Mouse (Mus musculus) urinary bladder, postnatal 36 days (tissue): ENCODE measurements at regions not wholly inside any gene's neighbourhood (a gene's known extent, or its start where the extent isn't known, plus 50 kb on each side); places are given as distances from the start of the nearest gene placed in this dataset.
A peak's percentile ranks its signal among the peaks of the same experiment; 100 is the strongest.

Source experiments
- DNase-seq, 2 experiments: peaks; one replicate each; pipeline ENCODE4 v3.0.0; 2022; ENCODE audit warnings: low spot score in 2 of 2, mixed read lengths in 1 of 2

- DNase-seq, result no peak
Observed at GRCm38 (mm10) chr1:119124063-119124462, 70.6 kb upstream of the Gli2 start.

DNA sequence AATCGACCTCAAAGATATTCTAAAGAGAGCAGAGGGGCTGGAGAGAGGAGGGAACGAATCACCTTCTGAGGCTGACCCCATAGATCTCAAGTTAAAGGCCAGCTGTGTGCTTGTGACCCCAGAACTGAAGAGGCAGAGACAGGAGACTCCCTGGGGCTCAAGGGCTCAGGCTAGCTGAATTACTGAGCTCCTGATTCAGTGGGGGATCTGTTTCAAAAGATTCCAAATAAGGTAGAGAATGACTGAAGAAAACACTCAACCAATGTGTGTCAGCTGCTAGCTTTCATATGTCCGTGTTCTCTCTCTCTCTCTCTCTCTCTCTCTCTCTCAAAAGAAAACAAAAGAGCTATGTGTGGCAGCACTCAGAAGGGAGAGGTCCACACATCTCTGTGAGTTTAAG is 70.0 kb upstream of the Gli2 start:
- DNase-seq, result no peak

DNA sequence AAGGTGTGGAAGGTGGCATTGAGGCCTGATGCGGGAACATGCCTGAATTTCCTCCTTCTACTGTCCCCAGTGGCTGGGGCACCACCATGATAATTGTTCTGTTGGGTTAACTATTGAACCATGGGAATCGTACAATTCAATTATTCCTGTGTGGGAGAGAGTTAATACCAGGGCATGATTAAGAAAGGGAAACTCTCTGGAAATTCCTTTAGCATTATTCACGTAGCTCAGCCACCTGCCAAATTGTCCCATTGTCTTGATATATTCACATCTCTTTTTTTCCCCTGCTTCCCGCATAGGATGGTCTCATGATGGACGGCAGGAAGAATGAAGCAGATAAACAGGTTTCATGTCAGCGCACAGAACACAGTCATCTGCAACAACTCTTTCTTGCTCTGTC is 69.6 kb upstream of the Gli2 start:
- no peak for DNase-seq

DNA sequence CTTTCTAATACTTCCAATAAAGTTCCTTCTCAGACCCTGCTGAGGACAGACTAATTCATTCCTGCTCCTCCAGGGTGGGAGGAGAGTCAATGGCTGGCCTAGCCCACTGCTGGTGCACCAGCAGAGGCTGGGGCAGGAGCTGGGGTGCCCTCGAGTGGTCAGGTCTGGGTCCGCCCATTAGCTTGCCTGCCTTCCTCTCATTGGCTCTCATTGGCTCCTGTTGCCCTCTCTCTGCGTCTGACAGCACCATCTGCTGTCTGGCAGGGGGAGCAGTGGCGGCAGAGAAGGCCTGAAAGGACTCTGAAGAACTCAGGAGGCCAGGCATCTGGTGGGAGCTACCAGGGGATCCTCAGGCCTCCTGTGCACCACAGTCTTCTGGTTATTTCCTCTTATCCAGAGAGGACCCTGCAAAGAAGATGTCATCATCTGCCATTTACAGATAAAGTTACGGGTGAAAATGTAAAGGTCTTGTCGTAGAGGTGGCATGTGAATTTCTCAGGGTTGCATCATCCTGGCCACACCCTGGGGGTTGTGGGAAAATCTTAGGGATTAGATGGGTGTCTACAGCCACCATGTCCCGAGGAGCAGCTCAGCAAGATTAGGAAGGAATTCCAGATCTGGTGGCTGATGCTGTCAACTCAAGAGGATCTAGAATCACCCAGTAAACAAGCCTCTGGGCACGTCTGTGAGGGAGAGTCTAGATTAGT is 66.6 kb upstream of the Gli2 start:
- peak in 1 of 2 experiments; percentile 18 for DNase-seq

- no peak for DNase-seq
Observed at GRCm38 (mm10) chr1:119115106-119115674, 61.8 kb upstream of the Gli2 start.

- no peak for DNase-seq
Observed at GRCm38 (mm10) chr1:119108578-119108977, 55.2 kb upstream of the Gli2 start.

- no peak for DNase-seq
Observed at GRCm38 (mm10) chr1:119106246-119106975, 53.0 kb upstream of the Gli2 start.
